Mouse (Mus musculus) T-helper 2 cell (primary cell): ENCODE data around the gene Slc16a3.

Source experiments
- in situ Hi-C: fragments of 300-600 bp; cut with MboI, MseI; formaldehyde crosslinking; loops from one replicate; pipeline ENCODE4 v1.15.1; 2025; ENCODE audit warnings: high pct_unique_total_duplicates

Gene Slc16a3

DNA sequence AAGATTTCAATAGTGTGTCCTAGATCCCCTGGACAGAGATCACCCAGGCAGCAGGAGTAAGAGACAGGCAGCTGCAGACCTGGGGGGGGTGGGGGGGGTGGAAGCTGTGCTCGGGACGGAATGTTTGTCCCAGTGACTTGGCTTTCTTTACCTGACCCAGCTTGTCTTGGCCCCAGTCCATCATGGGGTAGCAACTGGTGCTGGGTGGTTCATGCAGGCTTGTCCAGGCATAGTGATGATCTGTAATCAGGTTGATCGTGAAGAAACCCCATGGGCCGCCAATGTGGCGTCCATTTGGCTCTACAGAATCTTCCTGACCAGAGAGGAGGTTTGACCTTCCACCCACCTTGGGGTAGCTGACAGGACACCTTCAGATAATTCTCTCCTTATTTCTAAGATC is 2.4 kb upstream of the Slc16a3 start:
- in situ Hi-C loops, result no loop called here

- in situ Hi-C loops, result no loop called here
Observed at GRCm38 (mm10) chr11:120948861-120949851, 876 bp downstream of the Slc16a3 start.

- in situ Hi-C loops, result loop anchor here (5.0 kb wide), 3 partner anchors 37 to 128 kb away; partner anchors contain the start of genes Cd7 and Fasn
Observed at GRCm38 (mm10) chr11:120949863-120950262, 1.6 kb downstream of the Slc16a3 start.

DNA sequence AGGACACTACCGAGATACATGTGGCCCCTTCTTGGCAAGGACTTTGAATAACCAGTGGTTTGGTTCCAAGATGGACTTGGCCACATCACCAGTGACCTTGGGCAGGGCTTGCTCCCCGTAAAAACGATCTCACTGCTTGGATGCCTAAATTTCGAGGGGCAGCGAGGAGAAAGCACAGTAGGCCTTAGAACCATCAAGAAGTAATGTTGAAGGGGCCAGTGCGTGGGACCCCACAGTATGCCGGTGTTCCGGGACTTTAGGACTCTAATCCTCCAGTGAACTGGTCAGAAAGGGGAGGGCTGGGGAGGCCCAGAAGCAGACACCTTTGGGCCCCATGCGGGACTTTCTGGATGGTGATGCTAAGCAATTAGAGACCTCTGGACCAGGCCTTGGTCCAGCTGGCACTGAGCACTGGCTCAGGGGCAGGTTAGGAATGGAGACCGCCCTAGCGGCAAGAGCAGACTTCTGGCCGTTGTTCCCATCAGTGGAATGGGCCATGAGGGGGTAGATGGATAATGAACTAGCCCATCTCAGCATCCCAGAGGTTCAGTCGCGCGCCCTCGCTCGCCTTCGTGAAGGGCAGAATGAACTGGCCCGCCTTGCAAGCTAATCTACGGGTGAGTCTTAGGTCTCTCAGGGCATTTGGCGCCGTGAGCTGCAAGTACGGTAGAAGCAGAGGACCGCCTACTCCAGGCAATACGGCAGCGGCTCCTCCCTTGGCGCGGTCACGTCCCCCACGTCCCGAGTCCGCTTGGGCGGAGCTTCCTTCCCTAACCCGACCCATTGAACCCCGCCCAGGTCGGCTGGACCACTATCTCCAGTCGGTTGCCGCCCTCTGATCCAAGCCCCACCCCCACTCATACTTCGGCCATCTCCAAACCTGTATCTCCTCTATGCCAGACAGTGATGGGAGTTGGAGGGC is 2.3 kb downstream of the Slc16a3 start:
- in situ Hi-C loops, result loop anchor here (5.0 kb wide), 3 partner anchors 37 to 128 kb away; partner anchors contain the start of genes Cd7 and Fasn

DNA sequence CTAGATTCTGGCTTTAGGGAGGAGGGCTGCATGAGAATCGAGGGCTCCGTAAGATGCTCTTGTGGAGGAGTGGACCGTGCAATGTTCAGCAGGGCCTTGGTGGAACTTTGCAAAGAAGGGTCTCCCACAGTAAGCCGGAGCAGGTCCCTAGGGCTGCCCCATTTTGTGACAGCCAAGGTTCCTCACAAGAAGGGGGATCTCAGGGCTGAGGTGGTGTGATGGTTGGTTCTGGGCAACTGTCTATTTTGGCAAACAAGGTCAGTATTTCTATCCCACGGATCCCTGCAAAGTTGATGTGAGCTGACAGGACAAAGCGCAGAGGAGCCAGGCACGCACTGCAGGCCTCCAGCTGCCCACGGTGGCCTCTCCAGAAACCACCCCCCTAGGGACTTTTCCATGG is 3.0 kb downstream of the Slc16a3 start:
- in situ Hi-C loops, result loop anchor here (5.0 kb wide), 3 partner anchors 36 to 129 kb away; partner anchors contain the start of genes Cd7 and Fasn

GRCm38 (mm10) chr11:120951731-120952730 is 3.8 kb downstream of the Slc16a3 start:
- in situ Hi-C loops, result loop anchor here (5.0 kb wide), 3 partner anchors 35 to 130 kb away; partner anchors contain the start of genes Cd7 and Fasn

GRCm38 (mm10) chr11:120954936-120955335 is 6.7 kb downstream of the Slc16a3 start:
- in situ Hi-C loops, result loop anchor here (5.0 kb wide), 3 partner anchors 32 to 133 kb away; partner anchors contain the start of genes Cd7 and Fasn

DNA sequence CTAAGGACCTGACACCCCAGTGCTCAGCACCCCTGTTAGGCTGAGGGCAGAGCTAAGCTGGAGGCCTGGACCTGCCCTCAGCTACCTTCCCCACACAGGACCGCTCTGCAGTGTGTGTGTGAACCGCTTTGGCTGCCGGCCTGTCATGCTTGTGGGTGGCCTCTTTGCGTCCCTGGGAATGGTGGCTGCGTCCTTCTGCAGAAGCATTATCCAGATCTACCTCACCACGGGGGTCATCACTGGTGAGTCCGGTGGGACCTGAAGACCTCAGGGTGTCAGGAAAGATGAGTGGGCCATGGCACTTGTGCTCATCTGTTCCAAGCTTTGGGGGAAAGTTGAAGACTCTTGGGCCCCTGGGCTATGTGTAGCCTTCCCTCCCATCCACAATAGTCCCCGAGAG is 7.4 kb downstream of the Slc16a3 start:
- in situ Hi-C loops, result no loop called here

- in situ Hi-C loops, result no loop called here
Observed at GRCm38 (mm10) chr11:120957052-120957451, 8.8 kb downstream of the Slc16a3 start.

DNA sequence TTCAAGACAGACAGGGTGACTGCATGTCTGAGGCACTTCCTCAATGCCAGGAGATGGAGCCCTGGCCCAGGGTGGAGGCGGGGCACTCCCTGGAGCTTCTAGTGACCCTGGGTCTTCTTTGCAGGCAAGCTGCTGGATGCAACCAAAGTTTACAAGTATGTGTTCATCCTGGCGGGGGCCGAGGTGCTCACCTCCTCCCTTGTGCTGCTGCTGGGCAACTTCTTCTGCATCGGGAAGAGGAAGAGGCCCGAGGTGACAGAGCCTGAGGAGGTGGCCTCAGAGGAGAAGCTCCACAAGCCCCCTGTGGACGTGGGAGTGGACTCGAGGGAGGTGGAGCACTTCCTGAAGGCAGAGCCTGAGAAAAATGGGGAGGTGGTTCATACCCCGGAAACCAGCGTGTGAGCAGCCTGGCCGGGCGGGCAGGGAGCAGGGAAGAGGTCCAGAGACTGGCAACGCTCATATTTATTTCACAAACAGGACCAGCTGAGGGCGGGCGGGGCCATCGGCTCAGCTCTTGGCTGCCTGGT is 9.5 kb downstream of the Slc16a3 start:
- in situ Hi-C loops, result no loop called here

DNA sequence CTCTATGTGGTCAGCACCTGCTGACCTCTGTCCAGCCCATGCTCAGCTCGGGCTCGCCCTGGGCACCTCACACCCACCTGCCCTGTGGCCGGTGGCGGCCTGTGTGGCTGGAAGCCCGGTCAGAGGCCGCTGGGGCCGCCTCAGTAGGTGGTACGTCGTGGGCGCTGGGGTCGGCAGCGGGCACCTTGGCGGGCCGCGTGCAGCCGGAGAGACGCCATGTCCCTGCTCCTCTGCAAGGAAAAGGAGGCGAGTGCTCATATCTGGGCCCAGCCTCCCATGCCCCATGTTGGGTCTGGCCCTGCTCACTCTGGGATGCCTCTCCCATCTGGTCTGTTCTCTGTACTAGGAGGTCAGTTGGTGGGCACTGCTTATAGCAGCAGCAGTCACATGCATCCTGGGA is 10.8 kb downstream of the Slc16a3 start:
- in situ Hi-C loops, result no loop called here

DNA sequence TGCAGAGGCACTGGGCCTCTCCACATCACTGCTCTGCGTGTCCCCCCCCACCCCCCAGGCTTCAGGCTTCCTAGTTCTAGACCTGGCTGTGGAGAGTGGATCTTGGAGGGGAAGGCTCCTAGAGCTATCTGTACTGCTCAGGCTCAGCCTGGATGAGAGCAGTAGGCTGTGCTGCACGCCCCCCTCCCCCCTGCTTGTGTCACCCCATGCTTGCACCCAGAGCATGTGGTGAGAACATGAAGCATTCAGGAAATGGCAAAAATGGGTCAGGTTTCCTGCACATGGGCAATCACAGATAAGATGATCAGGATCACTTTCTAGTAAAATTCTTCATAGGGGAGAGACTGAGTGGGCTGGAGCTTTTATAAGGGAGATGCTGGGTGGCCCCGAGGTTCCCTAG is 11.3 kb downstream of the Slc16a3 start:
- in situ Hi-C loops, result no loop called here

GRCm38 (mm10) chr11:120960248-120960647 is 12.0 kb downstream of the Slc16a3 start:
- in situ Hi-C loops, result loop anchor here (10.0 kb wide), 2 partner anchors 55 to 375 kb away; no protein-coding TSS in a partner anchor

DNA sequence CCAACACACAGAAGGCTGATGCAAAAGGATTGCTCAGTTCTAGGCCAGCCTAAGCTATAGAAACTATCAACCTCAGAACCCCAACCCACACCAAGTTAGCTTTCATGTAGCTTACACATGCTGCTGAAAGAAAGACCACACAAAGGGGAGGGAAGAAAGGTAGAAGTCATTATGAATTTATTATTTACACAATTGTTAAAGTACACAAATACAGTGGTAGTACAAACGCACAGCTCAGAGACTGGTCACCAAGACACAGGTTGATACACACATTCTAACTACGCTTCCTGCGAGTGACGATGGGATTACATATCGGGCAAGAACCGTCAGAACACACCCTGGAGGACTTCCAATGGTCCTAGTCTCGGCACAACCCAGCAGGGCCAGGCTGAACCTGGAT is 13.3 kb downstream of the Slc16a3 start:
- in situ Hi-C loops, result loop anchor here (10.0 kb wide), 2 partner anchors 57 to 373 kb away; no protein-coding TSS in a partner anchor

DNA sequence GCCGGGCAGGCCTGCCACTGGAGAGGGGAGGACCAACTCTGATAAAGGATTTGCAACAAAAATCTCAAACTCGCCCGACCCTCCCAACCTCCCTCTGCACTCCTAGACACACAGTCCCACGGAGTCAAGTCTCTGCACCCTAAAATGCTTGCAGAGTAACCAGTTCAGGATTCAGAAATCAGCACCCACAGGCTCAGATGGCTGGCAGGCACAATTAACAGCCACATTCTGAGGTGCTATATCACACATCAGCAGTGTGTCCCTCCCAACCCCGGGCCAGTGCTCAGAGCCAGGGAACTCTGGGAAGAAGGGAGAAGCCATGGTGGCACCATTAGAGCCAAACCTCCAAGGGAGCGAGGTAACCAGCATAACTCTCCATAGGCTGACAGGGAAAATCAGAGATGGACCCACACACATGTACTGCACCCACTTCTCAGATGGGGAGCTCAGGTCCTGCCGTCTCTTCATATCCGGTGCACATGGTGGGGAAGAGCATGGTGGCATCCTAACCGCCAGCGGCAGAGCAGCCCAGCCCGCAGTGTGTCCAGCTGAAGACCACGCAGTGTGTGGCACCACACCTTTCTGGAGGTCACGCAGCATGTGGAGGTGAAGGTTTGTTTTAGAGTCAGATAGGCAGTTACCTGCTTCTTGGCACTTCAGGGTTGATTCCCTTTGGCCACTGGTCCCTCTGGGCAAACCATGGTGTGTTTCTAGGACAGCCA is 13.9 kb downstream of the Slc16a3 start:
- in situ Hi-C loops, result loop anchor here (10.0 kb wide), 2 partner anchors 57 to 373 kb away; no protein-coding TSS in a partner anchor

- in situ Hi-C loops, result loop anchor here (10.0 kb wide), 2 partner anchors 58 to 372 kb away; no protein-coding TSS in a partner anchor
Observed at GRCm38 (mm10) chr11:120962909-120963308, 14.6 kb downstream of the Slc16a3 start.

- in situ Hi-C loops, result loop anchor here (10.0 kb wide), 2 partner anchors 60 to 370 kb away; no protein-coding TSS in a partner anchor
Observed at GRCm38 (mm10) chr11:120964195-120965157, 16.2 kb downstream of the Slc16a3 start.

GRCm38 (mm10) chr11:120965587-120965986 is 17.3 kb downstream of the Slc16a3 start:
- in situ Hi-C loops, result loop anchor here (10.0 kb wide), 2 partner anchors 61 to 369 kb away; no protein-coding TSS in a partner anchor
